Mouse (Mus musculus) megakaryocyte, embryonic 14.5 days (primary cell): ENCODE results near the gene Paqr5. TPM values are rescaled to one million over a fixed set of nuclear protein-coding genes. Genes with fewer than 3 reads are reported as not detected.
A peak's percentile ranks its signal among the peaks of the same experiment; 100 is the strongest.

ENCODE experiments used
- H3K27me3 ChIP-seq: replicated peaks from 2 replicates; pipeline ENCODE3; 2012; ENCODE audit warnings: inconsistent platforms
- H3K36me3 ChIP-seq: replicated peaks from 2 replicates; pipeline ENCODE3; 2012; ENCODE audit warnings: low read length, inconsistent platforms, mixed read lengths
- H3K4me1 ChIP-seq: 2 replicates; pipeline ENCODE4 v1.6.1; 2012; ENCODE audit warnings: inconsistent platforms
- H3K4me3 ChIP-seq: replicated peaks from 2 replicates; pipeline ENCODE3; 2012; ENCODE audit warnings: moderate library complexity, mild to moderate bottlenecking, inconsistent platforms
- H3K9me3 ChIP-seq: 2 replicates; pipeline ENCODE4 v1.6.1; 2012; ENCODE audit warnings: inconsistent platforms
- FLI1 ChIP-seq: IDR thresholded peaks from 2 replicates; pipeline ENCODE4 v1.6.1; 2012; ENCODE audit warnings: low read length, inconsistent platforms, mixed read lengths
- GATA1 ChIP-seq: IDR thresholded peaks from 3 replicates; pipeline ENCODE4 v1.6.1; 2012; ENCODE audit warnings: mixed read lengths, low read length, inconsistent platforms, borderline replicate concordance
- polyA plus RNA-seq: library from polyadenylated mRNA; stranded (reverse); fragments of >175 nt; gene quantifications from 2 replicates; pipeline ENCODE4 v1.2.3, GENCODE M21; 2012; ENCODE audit warnings: low replicate concordance; ENCODE audit not compliant: insufficient read depth

Paqr5 gene
- polyA plus RNA-seq, 1 experiment = 0.06 TPM

- no peak for TF ChIP-seq FLI1
- Histone ChIP-seq H3K4me1 (peaks cover 26% of the 10 kb centered on the region), H3K27me3 (peaks cover 1% of the 10 kb centered on the region), H3K4me3 (no peak overlapping the region), H3K36me3 (peaks cover 77% of the 10 kb centered on the region), H3K9me3 (no peaks in the 10 kb centered on the region)
Measured at GRCm38 (mm10) chr9:61941054-61941453, 85.6 kb downstream of the Paqr5 start.

GRCm38 (mm10) chr9:61933333-61933732 is 93.3 kb downstream of the Paqr5 start:
- H3K27me3 ChIP-seq = peaks cover 2% of the 10 kb centered on the region
- no peak overlapping the region for H3K4me3 ChIP-seq
- H3K4me1 ChIP-seq = peaks cover 22% of the 10 kb centered on the region
- TF ChIP-seq GATA1 = no peak
- TF ChIP-seq FLI1 = no peak
- peaks cover 87% of the 10 kb centered on the region for H3K36me3 ChIP-seq
- no peaks in the 10 kb centered on the region for H3K9me3 ChIP-seq

GRCm38 (mm10) chr9:61932009-61932408 is 94.6 kb downstream of the Paqr5 start:
- Histone ChIP-seq H3K4me3 (no peak overlapping the region), H3K27me3 (peaks cover 2% of the 10 kb centered on the region), H3K9me3 (no peaks in the 10 kb centered on the region), H3K36me3 (peaks cover 84% of the 10 kb centered on the region), H3K4me1 (peaks cover 26% of the 10 kb centered on the region)
- TF ChIP-seq GATA1 = no peak
- no peak for TF ChIP-seq FLI1

GRCm38 (mm10) chr9:61925086-61925660 is 101.5 kb downstream of the Paqr5 start:
- Histone ChIP-seq H3K9me3 (no peaks in the 10 kb centered on the region), H3K27me3 (no peaks in the 10 kb centered on the region), H3K36me3 (peaks cover 92% of the 10 kb centered on the region), H3K4me3 (no peak overlapping the region), H3K4me1 (peaks cover 4% of the 10 kb centered on the region)
- no peak for TF ChIP-seq GATA1
- no peak for TF ChIP-seq FLI1

- Histone ChIP-seq H3K4me1 (no peaks in the 10 kb centered on the region; the same call in 1 of the 2 replicates), H3K27me3 (no peaks in the 10 kb centered on the region), H3K9me3 (no peaks in the 10 kb centered on the region), H3K4me3 (no peak overlapping the region), H3K36me3 (peaks cover 88% of the 10 kb centered on the region)
- no peak for TF ChIP-seq GATA1
- no peak for TF ChIP-seq FLI1
Measured at GRCm38 (mm10) chr9:61920331-61920730, 106.3 kb downstream of the Paqr5 start.

- TF ChIP-seq GATA1 (no peak), FLI1 (no peak)
- H3K9me3 ChIP-seq = no peaks in the 10 kb centered on the region
- no peaks in the 10 kb centered on the region for H3K27me3 ChIP-seq
- peaks cover 3% of the 10 kb centered on the region; the same call in 1 of the 2 replicates for H3K4me1 ChIP-seq
- H3K36me3 ChIP-seq = peaks cover 79% of the 10 kb centered on the region
- H3K4me3 ChIP-seq = no peak overlapping the region
Measured at GRCm38 (mm10) chr9:61919464-61919863, 107.2 kb downstream of the Paqr5 start.

- peaks cover 17% of the 10 kb centered on the region for H3K4me1 ChIP-seq
- H3K36me3 ChIP-seq = peaks cover 68% of the 10 kb centered on the region
- no peak overlapping the region for H3K4me3 ChIP-seq
- H3K27me3 ChIP-seq = no peaks in the 10 kb centered on the region
- TF ChIP-seq GATA1 (no peak), FLI1 (no peak)
- no peaks in the 10 kb centered on the region for H3K9me3 ChIP-seq
Measured at GRCm38 (mm10) chr9:61917436-61917835, 109.2 kb downstream of the Paqr5 start.

GRCm38 (mm10) chr9:61916986-61917385 is 109.7 kb downstream of the Paqr5 start:
- no peaks in the 10 kb centered on the region for H3K27me3 ChIP-seq
- TF ChIP-seq FLI1 = no peak
- TF ChIP-seq GATA1 = no peak
- H3K4me1 ChIP-seq = peaks cover 21% of the 10 kb centered on the region
- no peaks in the 10 kb centered on the region for H3K9me3 ChIP-seq
- H3K4me3 ChIP-seq = no peak overlapping the region
- H3K36me3 ChIP-seq = peaks cover 68% of the 10 kb centered on the region

- H3K4me1 ChIP-seq = peaks cover 26% of the 10 kb centered on the region
- H3K36me3 ChIP-seq = peaks cover 68% of the 10 kb centered on the region
- H3K4me3 ChIP-seq = peak overlapping the region; percentile 96
- no peak for TF ChIP-seq FLI1
- TF ChIP-seq GATA1 = no peak
- no peaks in the 10 kb centered on the region for H3K27me3 ChIP-seq
- no peaks in the 10 kb centered on the region for H3K9me3 ChIP-seq
Measured at GRCm38 (mm10) chr9:61915393-61916005, 111.2 kb downstream of the Paqr5 start.

- no peaks in the 10 kb centered on the region for H3K9me3 ChIP-seq
- H3K4me1 ChIP-seq = peaks cover 26% of the 10 kb centered on the region
- no peaks in the 10 kb centered on the region for H3K27me3 ChIP-seq
- peaks cover 65% of the 10 kb centered on the region for H3K36me3 ChIP-seq
- TF ChIP-seq GATA1 (no peak), FLI1 (no peak)
- H3K4me3 ChIP-seq = peak overlapping the region; percentile 96
Measured at GRCm38 (mm10) chr9:61914917-61915300, 111.7 kb downstream of the Paqr5 start.
